Mouse (Mus musculus): ENCODE measurements around the gene Pygl.

DNA sequence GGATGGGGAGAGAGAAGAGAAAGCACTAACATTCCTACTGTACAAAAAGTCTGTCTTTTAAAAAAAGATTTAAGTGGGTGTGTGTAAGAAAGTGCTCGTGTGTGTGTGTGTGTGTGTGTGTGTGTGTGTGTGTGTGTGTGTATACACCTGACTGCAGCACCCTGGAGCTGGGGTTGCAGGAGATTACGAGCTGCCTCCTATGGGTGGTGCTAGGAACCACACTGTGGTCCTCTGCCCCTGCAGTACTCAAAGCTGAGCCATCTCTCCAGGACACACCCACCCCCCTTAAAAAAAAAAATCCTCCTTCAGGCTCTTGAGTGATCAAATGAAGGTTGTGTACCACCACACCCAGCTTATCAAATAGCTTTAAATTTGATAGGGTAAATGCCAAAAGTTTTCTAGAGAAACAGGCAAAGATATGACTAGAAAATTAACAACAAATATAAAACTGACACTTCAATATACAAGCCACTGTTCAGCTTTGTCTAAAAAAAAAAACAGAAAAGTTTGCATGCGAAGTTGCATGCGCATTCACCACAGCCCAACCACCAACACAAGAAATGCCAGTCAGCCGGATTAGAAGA is 90.2 kb downstream of the Pygl start:
- TF ChIP-seq CTCF (IDR thresholded peaks at IDR 0.05; ENCODE audit: extremely low read depth, insufficient read depth, low read length) = no peak
- no peak for TF ChIP-seq POLR2A (IDR thresholded peaks at IDR 0.05; ENCODE audit: extremely low read depth, insufficient read depth, low read length)

Data from cortical plate, adult 2 months (tissue).